Mouse (Mus musculus): ENCODE data around the gene Shh.

DNA sequence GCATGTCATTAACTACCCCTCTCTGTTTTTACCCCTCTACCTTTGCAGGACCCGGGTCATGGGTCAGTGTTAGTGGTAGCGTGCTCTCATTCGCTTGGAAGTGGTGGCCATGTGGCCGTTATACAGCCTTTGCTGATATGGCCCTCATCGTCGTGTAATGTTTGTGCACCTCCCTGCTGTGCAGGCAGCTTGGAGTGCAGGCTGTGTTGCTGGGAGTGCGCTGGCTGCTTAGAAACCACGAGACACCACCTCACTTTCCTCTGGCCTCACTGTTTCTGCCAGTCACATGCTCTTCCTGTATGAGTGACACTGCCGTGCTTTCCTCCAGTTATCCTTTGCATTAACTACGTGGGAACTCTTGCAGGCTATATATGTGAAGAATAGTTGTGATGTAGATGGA lies 48.3 kb downstream of the Shh start:
- TF ChIP-seq FLI1 (IDR thresholded peaks at IDR 0.05; ENCODE audit: low read length) (no peak), GATA1 (IDR thresholded peaks at IDR 0.05; ENCODE audit: borderline replicate concordance, low read length) (no peak)
